15 mouse cellular contexts compared by ENCODE assay signal in genomic region chr3:109572871-109573270, GRCm38 (mm10).
DNase-seq lines count a peak whose midpoint lies in the region; ATAC-seq and TF ChIP-seq lines count a peak whose summit lies in the region.
"Had no signal": no experiment of that assay in that cellular context is flagged by ENCODE, and none has a peak within 500 bp of the region (broad histone marks: within the 10 kb centered on the region; RNA-seq: fewer than 3 reads in every experiment).

No protein-coding gene starts in this region.

- ATAC-seq in lung, postnatal 0 days = peak; percentile 69
- ATAC-seq in forebrain, embryonic 14.5 days = no peak
- ATAC-seq in midbrain, embryonic 14.5 days (ENCODE audit: low FRiP score, low TSS enrichment) = no peak
- ATAC-seq: midbrain, embryonic 15.5 days had no signal

- no peak for TF ChIP-seq EP300 in lung, postnatal 0 days (IDR thresholded peaks at IDR 0.05)

- DNase-seq in lung, postnatal 0 days (ENCODE audit: low spot score) = peak; percentile 31
- no peak for DNase-seq in lung, adult 2 months
- peak; percentile 60 for DNase-seq in kidney, adult 18-20 months
- peak; percentile 75 for DNase-seq in kidney, postnatal 14 days
- peak; percentile 60 for DNase-seq in yolk sac, embryonic 10.5 days (ENCODE audit: low spot score)
- no peak for DNase-seq in forebrain, embryonic 14.5 days (ENCODE audit: low spot score)
- no peak for DNase-seq in midbrain, embryonic 14.5 days
- DNase-seq: gastrocnemius, postnatal 14 days; layer of hippocampus, adult 9-11 months; liver; thymus, adult 2 months had no signal

- no peaks in the 10 kb centered on the region for H3K36me3 ChIP-seq in lung, postnatal 0 days (ENCODE audit: insufficient read depth, low read length)
- no peaks in the 10 kb centered on the region for H3K36me3 ChIP-seq in forebrain, embryonic 14.5 days (ENCODE audit: control insufficient read depth, insufficient read depth, low read length)
- no peaks in the 10 kb centered on the region for H3K36me3 ChIP-seq in midbrain, embryonic 14.5 days (ENCODE audit: control insufficient read depth, insufficient read depth, low read length)
- H3K36me3 ChIP-seq: embryonic facial prominence, embryonic 12.5 days; heart, embryonic 13.5 days; midbrain, embryonic 15.5 days had no signal

- no peak overlapping the region for H3K9ac ChIP-seq in lung, postnatal 0 days (replicated peaks; ENCODE audit: low read depth)
- no peak overlapping the region for H3K9ac ChIP-seq in forebrain, embryonic 14.5 days (ENCODE audit: low read length)
- no peak overlapping the region for H3K9ac ChIP-seq in midbrain, embryonic 14.5 days (replicated peaks; ENCODE audit: low read length)
- H3K9ac ChIP-seq: embryonic facial prominence, embryonic 12.5 days; heart, embryonic 13.5 days; midbrain, embryonic 15.5 days had no signal

- TF ChIP-seq CTCF in lung, postnatal 0 days (IDR thresholded peaks at IDR 0.05) = no peak
- no peak for TF ChIP-seq CTCF in lung, adult 2 months (IDR thresholded peaks at IDR 0.05; ENCODE audit: insufficient read depth, low read length)

- 0 out of 2 replicates have a peak, but pooled peaks cover 5% of the 10 kb centered on the region for H3K4me1 ChIP-seq in lung, postnatal 0 days (ENCODE audit: insufficient read depth, low read depth, low read length)
- no peaks in the 10 kb centered on the region; the same call in none of the 2 replicates for H3K4me1 ChIP-seq in lung, adult 2 months (ENCODE audit: control insufficient read depth, insufficient read depth, low read length)
- H3K4me1 ChIP-seq in forebrain, embryonic 14.5 days (ENCODE audit: control insufficient read depth, insufficient read depth, low read length) = peaks cover 4% of the 10 kb centered on the region; the same call in 1 of the 2 replicates
- H3K4me1 ChIP-seq in midbrain, embryonic 14.5 days (ENCODE audit: control insufficient read depth, insufficient read depth, low read length) = no peaks in the 10 kb centered on the region
- H3K4me1 ChIP-seq: embryonic facial prominence, embryonic 12.5 days had no signal

- no peak overlapping the region for H3K27ac ChIP-seq in lung, postnatal 0 days (ENCODE audit: low read length)
- no peak overlapping the region for H3K27ac ChIP-seq in forebrain, embryonic 14.5 days (ENCODE audit: low read depth, low read length)
- H3K27ac ChIP-seq in midbrain, embryonic 14.5 days (replicated peaks; ENCODE audit: low read depth, low read length) = no peak overlapping the region
- H3K27ac ChIP-seq: embryonic facial prominence, embryonic 12.5 days; heart, embryonic 13.5 days; macrophage; midbrain, embryonic 15.5 days had no signal

- WGBS in lung, postnatal 0 days = 38% methylated on average over 3 of the region's 3 CpGs
- WGBS in lung, adult 2 months = 74% methylated on average over 3 of the region's 3 CpGs
- WGBS in forebrain, embryonic 14.5 days = 75% methylated on average over 3 of the region's 3 CpGs
- WGBS in midbrain, embryonic 14.5 days = 71% methylated on average over 3 of the region's 3 CpGs

- no peaks in the 10 kb centered on the region for H3K27me3 ChIP-seq in lung, postnatal 0 days (replicated peaks; ENCODE audit: insufficient read depth, low read length)
- H3K27me3 ChIP-seq in forebrain, embryonic 14.5 days (replicated peaks; ENCODE audit: control insufficient read depth, insufficient read depth, low read length) = no peaks in the 10 kb centered on the region
- H3K27me3 ChIP-seq in midbrain, embryonic 14.5 days (ENCODE audit: control insufficient read depth, insufficient read depth, low read length) = no peaks in the 10 kb centered on the region
- H3K27me3 ChIP-seq: embryonic facial prominence, embryonic 12.5 days; heart, embryonic 13.5 days; midbrain, embryonic 15.5 days had no signal

- H3K4me2 ChIP-seq in lung, postnatal 0 days (replicated peaks; ENCODE audit: low read depth, low read length) = no peak overlapping the region
- no peak overlapping the region for H3K4me2 ChIP-seq in forebrain, embryonic 14.5 days (ENCODE audit: low read length)
- H3K4me2 ChIP-seq in midbrain, embryonic 14.5 days (ENCODE audit: low read length) = no peak overlapping the region
- H3K4me2 ChIP-seq: embryonic facial prominence, embryonic 12.5 days; midbrain, embryonic 15.5 days had no signal

- no peak overlapping the region for H3K4me3 ChIP-seq in lung, postnatal 0 days (ENCODE audit: low read depth, low read length)
- H3K4me3 ChIP-seq in lung, adult 2 months (replicated peaks; ENCODE audit: extremely low read depth, low read depth, low read length) = no peak overlapping the region
- no peak overlapping the region for H3K4me3 ChIP-seq in forebrain, embryonic 14.5 days (ENCODE audit: low read depth, low read length)
- H3K4me3 ChIP-seq in midbrain, embryonic 14.5 days (replicated peaks; ENCODE audit: low read depth, low read length) = no peak overlapping the region
- H3K4me3 ChIP-seq: embryonic facial prominence, embryonic 12.5 days; heart, embryonic 13.5 days; midbrain, embryonic 15.5 days had no signal

- no peak for TF ChIP-seq POLR2A in lung, adult 2 months (IDR thresholded peaks at IDR 0.05; ENCODE audit: borderline replicate concordance, extremely low read depth, low read depth, low read length)

- no peaks in the 10 kb centered on the region for H3K9me3 ChIP-seq in lung, postnatal 0 days (ENCODE audit: low read length)
- no peaks in the 10 kb centered on the region for H3K9me3 ChIP-seq in forebrain, embryonic 14.5 days (replicated peaks; ENCODE audit: control insufficient read depth, low read length)
- H3K9me3 ChIP-seq in midbrain, embryonic 14.5 days (ENCODE audit: control insufficient read depth, low read length) = no peaks in the 10 kb centered on the region
- H3K9me3 ChIP-seq: embryonic facial prominence, embryonic 12.5 days; heart, embryonic 13.5 days; midbrain, embryonic 15.5 days had no signal

Comparison
In these comparisons a context has a peak if more than half of its experiments do, and no peak if none do; other contexts are left out.
1. DNase-seq: peak in lung, postnatal 0 days (single experiment), kidney, adult 18-20 months (single experiment), kidney, postnatal 14 days (single experiment) and yolk sac, embryonic 10.5 days (single experiment); none in lung, adult 2 months (single experiment), forebrain, embryonic 14.5 days (single experiment) and midbrain, embryonic 14.5 days (single experiment).